Mouse (Mus musculus) midbrain, embryonic 11.5 days (tissue): ENCODE data around the gene BC051142. TPM values are rescaled to one million over a fixed set of nuclear protein-coding genes. Genes with fewer than 3 reads are reported as not detected.

Experiments
- ATAC-seq: fragments of 200-750 bp; cut with Nextera tagmentation; 2 replicates; pipeline ENCODE4 v1.8.0; 2017; ENCODE audit warnings: moderate TSS enrichment, moderate library complexity; ENCODE audit not compliant: low FRiP score
- DNase-seq: peaks from one replicate; pipeline ENCODE4 v3.0.0; 2015; ENCODE audit warnings: low spot score; ENCODE audit errors: missing footprints
- H3K27ac ChIP-seq: fragments of 300-500 bp; sonication (generic); 2 replicates; pipeline ENCODE4 v1.5.1; 2014; ENCODE audit warnings: low read depth, low read length
- H3K27me3 ChIP-seq: fragments of 300-500 bp; sonication (generic); 2 replicates; pipeline ENCODE4 v1.6.1; 2014; ENCODE audit warnings: mild to moderate bottlenecking, low read length, moderate library complexity, mixed read lengths; ENCODE audit not compliant: control insufficient read depth, insufficient read depth
- H3K36me3 ChIP-seq: fragments of 300-500 bp; sonication (generic); 2 replicates; pipeline ENCODE4 v1.6.1; 2014; ENCODE audit warnings: mild to moderate bottlenecking, low read length, moderate library complexity, mixed read lengths; ENCODE audit not compliant: control insufficient read depth, insufficient read depth
- H3K4me1 ChIP-seq: fragments of 300-500 bp; sonication (generic); 2 replicates; pipeline ENCODE4 v1.6.1; 2014; ENCODE audit warnings: low read length; ENCODE audit not compliant: control insufficient read depth, insufficient read depth
- H3K4me2 ChIP-seq: fragments of 300-500 bp; sonication (generic); 2 replicates; pipeline ENCODE4 v1.6.1; 2014; ENCODE audit warnings: mild to moderate bottlenecking, moderate library complexity
- H3K4me3 ChIP-seq: fragments of 300-500 bp; sonication (generic); 2 replicates; pipeline ENCODE4 v1.5.1; 2014; ENCODE audit warnings: low read depth, low read length
- H3K9ac ChIP-seq: fragments of 300-500 bp; sonication (generic); 2 replicates; pipeline ENCODE4 v1.6.1; 2014; ENCODE audit warnings: low read length
- H3K9me3 ChIP-seq: fragments of 300-500 bp; sonication (generic); 2 replicates; pipeline ENCODE4 v1.6.1; 2016; ENCODE audit warnings: low read length; ENCODE audit not compliant: control insufficient read depth
- WGBS: fragments of 180-500 bp; shearing (Covaris S2); extraction: QIAGEN DNeasy Blood & Tissue Kit; methylation state at CpG from one replicate; pipeline ENCODE4 v1.1.7; 2014; 5-methylcytosine and 5-hydroxymethylcytosine counted together
- polyA plus RNA-seq: library from polyadenylated mRNA; unstranded; fragments of >200 nt; fragmentation: Nextera tagmentation; extraction: Ambion mirVana; gene quantifications from 2 replicates; pipeline ENCODE4 v1.2.1, GENCODE M21; 2014

The BC051142 gene
- polyA plus RNA-seq, 1 experiment from 2014 or later: 2.9 TPM

DNA sequence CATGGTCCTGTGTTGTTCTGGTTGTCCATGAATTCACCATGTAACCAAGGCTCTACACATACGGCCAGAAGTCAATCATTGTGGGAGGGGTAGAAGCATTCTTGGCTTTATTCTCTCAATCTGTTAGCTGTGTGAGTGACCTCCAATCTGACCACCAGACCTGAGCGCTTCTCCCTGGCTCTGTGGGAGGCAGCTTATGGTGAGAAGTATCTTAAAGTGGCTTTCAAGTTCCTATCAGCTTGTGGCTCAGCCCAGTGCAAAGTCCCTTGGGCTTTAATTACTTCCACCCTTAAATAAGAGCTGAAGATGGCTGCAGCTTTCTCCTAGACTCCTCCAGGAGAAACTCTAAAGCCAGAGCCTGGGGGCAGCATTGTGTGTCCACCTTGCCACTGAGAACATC lies 21.8 kb upstream of the BC051142 start, which contains the start of gene Btnl1:
Gene Btnl1, plus strand, starts transcription at position 286 of the 400 bp plus-strand sequence.
- Histone ChIP-seq H3K9ac (no peak within 1 kb of the TSS), H3K27ac (no peak within 1 kb of the TSS), H3K4me1 (no peaks in the 10 kb centered on the region), H3K4me2 (no peak within 1 kb of the TSS), H3K36me3 (no peaks in the 10 kb centered on the region), H3K27me3 (no peaks in the 10 kb centered on the region), H3K4me3 (no peak within 1 kb of the TSS), H3K9me3 (no peaks in the 10 kb centered on the region)
- DNase-seq (no peak), ATAC-seq (no peak)
- WGBS: 79% methylated on average over 2 of the region's 2 CpGs

DNA sequence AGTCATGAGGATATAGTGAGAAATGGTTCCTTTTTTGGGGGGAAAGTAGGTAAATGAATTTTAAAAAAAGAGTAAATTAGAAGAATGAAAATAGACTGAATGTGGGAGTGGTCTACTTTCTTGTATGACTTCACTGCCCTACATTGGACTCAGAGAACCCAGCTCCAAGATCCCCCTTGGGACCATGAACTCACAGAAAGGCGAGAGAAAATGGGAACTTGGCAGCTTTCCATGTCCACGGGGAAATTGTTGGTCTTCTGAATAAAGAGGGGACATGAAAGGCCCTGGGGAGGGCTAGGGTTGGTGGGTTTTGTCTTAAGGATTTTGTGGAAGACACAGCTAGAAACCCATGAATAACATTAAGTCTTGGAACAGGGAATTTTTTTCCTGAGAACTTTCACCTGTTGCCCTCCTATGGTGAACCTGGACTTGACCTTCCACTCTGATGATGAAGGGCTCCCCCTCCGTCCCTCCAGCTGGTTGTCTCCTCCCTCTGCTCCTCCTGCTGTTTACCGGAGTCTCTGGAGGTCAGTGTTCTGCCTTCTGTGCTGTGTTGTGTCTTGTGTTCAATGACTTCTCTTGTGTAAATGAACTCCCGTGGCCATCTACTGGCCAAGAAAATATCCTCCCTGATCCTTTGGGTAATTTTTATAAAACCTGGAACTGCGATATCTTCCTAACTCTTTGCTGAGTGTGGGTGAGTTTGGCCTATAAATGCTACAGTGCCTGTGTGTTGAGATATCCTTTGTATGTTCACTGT lies 21.0 kb upstream of the BC051142 start:
- H3K4me1 ChIP-seq: no peaks in the 10 kb centered on the region
- WGBS: 68% methylated on average over 6 of the region's 6 CpGs

DNA sequence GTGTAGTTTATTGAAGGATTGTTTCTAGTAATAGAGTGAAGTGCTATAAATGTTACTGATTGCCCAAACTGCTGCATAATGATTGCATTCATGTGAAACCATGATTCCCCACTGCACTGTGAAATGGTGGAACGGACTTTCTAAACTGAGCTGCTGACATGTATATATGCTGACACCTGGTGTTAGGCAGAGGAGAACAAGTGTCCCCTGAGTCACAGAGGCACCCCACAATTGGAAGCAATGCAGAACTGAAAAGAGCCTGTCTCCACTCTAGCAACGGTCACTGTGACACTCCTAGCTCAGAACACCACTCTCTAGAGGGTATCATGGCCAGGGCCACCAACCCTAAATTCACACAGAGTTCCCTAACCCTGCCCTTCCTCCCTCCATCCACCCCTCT lies 19.9 kb upstream of the BC051142 start:
- no peaks in the 10 kb centered on the region for H3K27me3 ChIP-seq
- no peaks in the 10 kb centered on the region for H3K9me3 ChIP-seq
- H3K4me2 ChIP-seq: no peak overlapping the region
- H3K27ac ChIP-seq: no peak overlapping the region
- no peak for DNase-seq
- no peak overlapping the region for H3K4me3 ChIP-seq
- H3K36me3 ChIP-seq: no peaks in the 10 kb centered on the region
- 75% methylated on average over 2 of the region's 2 CpGs for WGBS
- ATAC-seq: no peak
- no peak overlapping the region for H3K9ac ChIP-seq
- H3K4me1 ChIP-seq: no peaks in the 10 kb centered on the region

More for the DNA sequence above, 21.0 kb upstream of the BC051142 start:
- no peak overlapping the region for H3K4me3 ChIP-seq
- ATAC-seq: no peak
- no peak for DNase-seq
- H3K27me3 ChIP-seq: no peaks in the 10 kb centered on the region
- H3K4me2 ChIP-seq: no peak overlapping the region
- H3K9me3 ChIP-seq: no peaks in the 10 kb centered on the region
- no peaks in the 10 kb centered on the region for H3K36me3 ChIP-seq
- no peak overlapping the region for H3K9ac ChIP-seq
- H3K27ac ChIP-seq: no peak overlapping the region

DNA sequence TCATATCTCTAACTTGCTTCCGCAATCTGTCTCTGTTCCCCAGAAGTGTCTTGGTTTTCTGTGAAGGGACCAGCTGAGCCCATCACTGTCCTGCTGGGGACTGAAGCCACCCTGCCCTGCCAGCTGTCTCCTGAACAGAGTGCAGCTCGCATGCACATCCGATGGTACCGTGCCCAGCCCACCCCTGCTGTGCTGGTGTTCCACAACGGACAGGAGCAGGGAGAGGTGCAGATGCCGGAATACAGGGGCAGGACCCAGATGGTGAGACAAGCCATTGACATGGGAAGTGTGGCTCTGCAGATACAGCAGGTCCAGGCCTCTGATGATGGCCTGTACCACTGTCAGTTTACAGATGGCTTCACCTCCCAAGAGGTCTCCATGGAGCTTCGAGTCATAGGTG lies 19.2 kb upstream of the BC051142 start:
- no peaks in the 10 kb centered on the region for H3K4me1 ChIP-seq
- no peak overlapping the region for H3K4me3 ChIP-seq
- no peak for DNase-seq
- no peak overlapping the region for H3K27ac ChIP-seq
- 86% methylated on average over 7 of the region's 7 CpGs for WGBS
- H3K9ac ChIP-seq: no peak overlapping the region
- H3K27me3 ChIP-seq: no peaks in the 10 kb centered on the region
- no peak overlapping the region for H3K4me2 ChIP-seq
- ATAC-seq: no peak
- no peaks in the 10 kb centered on the region for H3K9me3 ChIP-seq
- H3K36me3 ChIP-seq: no peaks in the 10 kb centered on the region

DNA sequence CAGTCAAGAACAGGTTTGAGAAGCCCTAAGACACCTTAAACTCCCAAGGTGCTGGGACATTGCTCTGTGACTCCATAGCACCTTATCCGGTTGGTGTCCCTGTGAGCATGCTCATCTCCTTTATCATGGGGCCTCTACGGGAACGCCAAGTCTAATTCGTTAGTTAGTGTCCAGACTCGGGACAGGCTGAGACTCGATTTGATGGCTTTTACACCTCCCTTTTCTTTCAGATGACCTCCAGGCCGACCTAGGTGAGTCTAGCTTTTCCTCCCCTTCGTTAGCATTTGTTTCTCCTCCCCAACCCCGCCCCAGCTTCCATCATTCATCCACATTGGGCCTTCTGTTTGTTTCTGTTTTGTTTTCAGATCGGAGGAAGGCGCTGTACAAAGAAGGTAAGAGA lies 16.7 kb upstream of the BC051142 start:
- Histone ChIP-seq H3K4me2 (no peak overlapping the region), H3K36me3 (no peaks in the 10 kb centered on the region), H3K27me3 (no peaks in the 10 kb centered on the region), H3K27ac (no peak overlapping the region), H3K4me3 (no peak overlapping the region), H3K9ac (no peak overlapping the region), H3K9me3 (no peaks in the 10 kb centered on the region), H3K4me1 (no peaks in the 10 kb centered on the region)
- ATAC-seq (no peak), DNase-seq (no peak)
- WGBS: 77% methylated on average over 11 of the region's 11 CpGs

DNA sequence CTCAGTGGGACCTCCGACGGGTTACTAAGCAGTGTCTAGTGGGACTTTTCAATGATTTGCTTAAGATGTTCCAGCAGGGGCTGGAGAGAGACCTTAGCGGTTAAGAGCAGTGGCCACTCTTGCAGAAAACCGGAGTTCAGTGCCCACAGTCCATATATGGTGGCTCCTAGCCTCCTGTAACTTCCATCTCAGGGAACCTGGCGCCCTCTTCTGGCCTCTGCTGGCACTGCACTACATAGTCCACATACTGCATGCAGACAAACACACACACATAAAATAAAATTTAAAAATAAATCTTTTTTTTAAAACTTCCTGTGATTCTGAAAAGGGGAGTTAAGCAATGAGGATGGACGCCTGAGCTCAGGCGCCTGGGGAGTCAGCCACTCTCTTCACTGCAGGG lies 15.4 kb upstream of the BC051142 start:
- WGBS: 73% methylated on average over 7 of the region's 7 CpGs
- H3K4me3 ChIP-seq: no peak overlapping the region

DNA sequence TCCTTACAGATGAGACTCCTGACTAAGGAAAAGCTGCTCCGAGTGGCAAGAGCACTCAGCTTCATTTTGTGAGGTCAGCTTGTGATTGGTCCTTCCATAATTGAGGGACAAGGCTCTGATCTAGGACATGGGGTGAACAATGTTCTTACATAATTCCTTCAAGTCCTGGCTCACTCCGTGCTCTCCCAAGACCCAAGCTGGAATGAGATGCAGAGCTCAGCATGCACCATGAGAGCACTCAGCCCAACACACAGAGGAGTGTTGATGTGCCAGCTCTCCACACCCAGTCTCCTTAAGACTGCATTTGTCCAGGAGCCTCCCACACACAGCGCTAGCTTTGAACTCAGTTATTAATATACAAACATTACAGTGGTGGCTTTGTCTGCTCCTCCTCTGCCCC lies 13.9 kb upstream of the BC051142 start:
- Histone ChIP-seq H3K4me3 (no peak overlapping the region), H3K9ac (no peak overlapping the region), H3K4me2 (no peak overlapping the region), H3K4me1 (no peaks in the 10 kb centered on the region), H3K36me3 (no peaks in the 10 kb centered on the region), H3K27ac (no peak overlapping the region), H3K27me3 (no peaks in the 10 kb centered on the region), H3K9me3 (no peaks in the 10 kb centered on the region)
- 82% methylated on average over 3 of the region's 3 CpGs for WGBS
- ATAC-seq (no peak), DNase-seq (no peak)

More for the DNA sequence above, 15.4 kb upstream of the BC051142 start:
- ATAC-seq (no peak), DNase-seq (no peak)
- H3K9me3 ChIP-seq: no peaks in the 10 kb centered on the region
- H3K27me3 ChIP-seq: no peaks in the 10 kb centered on the region
- no peaks in the 10 kb centered on the region for H3K4me1 ChIP-seq
- H3K27ac ChIP-seq: no peak overlapping the region
- H3K36me3 ChIP-seq: no peaks in the 10 kb centered on the region
- no peak overlapping the region for H3K9ac ChIP-seq
- no peak overlapping the region for H3K4me2 ChIP-seq

DNA sequence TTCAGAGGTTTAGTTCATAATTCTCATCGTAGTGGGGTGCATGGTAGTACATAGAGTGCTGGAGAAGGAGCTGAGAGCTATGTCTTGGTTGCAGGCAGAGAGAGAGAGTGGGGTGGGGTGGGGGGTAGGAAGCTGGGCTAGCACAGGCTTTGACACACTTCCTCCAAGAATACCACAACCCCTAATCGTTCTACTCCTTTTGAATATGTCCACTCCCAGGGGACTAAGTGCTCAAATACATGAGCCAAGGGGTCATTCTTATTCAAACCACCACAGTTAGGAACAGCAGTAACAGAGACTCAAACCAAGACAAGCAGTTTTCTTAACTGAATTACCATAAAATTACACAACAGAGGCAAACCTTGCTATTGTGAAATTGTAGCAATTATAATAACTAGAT lies 12.0 kb upstream of the BC051142 start:
- Histone ChIP-seq H3K9me3 (no peaks in the 10 kb centered on the region), H3K9ac (no peak overlapping the region), H3K36me3 (no peaks in the 10 kb centered on the region), H3K27ac (no peak overlapping the region), H3K4me1 (no peaks in the 10 kb centered on the region), H3K4me3 (no peak overlapping the region), H3K4me2 (no peak overlapping the region), H3K27me3 (no peaks in the 10 kb centered on the region)
- no peak for DNase-seq
- WGBS: 77% methylated on average over 2 of the region's 2 CpGs
- ATAC-seq: no peak

DNA sequence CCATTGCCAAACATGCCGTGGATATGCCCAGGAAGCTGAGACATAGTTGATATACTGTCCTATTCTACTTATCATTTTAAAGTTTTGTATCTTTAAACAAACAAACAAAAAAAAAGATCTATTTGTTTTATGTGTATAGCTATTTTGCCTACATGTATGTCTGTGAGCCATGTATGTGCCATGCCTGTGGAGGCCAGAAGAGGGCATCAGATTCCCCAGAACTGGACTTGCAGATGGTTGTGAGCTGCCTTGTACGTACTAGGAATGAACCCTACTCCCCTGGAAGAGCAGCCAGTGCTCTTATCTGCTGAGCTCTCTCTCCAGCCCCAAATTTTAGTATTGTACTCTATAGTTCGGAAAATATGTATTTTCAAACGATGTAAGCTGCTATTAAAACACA lies 10.1 kb upstream of the BC051142 start:
- ATAC-seq (no peak), DNase-seq (no peak)
- no peaks in the 10 kb centered on the region for H3K4me1 ChIP-seq
- H3K4me2 ChIP-seq: no peak overlapping the region
- no peaks in the 10 kb centered on the region for H3K9me3 ChIP-seq
- no peaks in the 10 kb centered on the region for H3K36me3 ChIP-seq
- no peaks in the 10 kb centered on the region for H3K27me3 ChIP-seq
- 40% methylated on average over 4 of the region's 4 CpGs for WGBS
- no peak overlapping the region for H3K9ac ChIP-seq
- no peak overlapping the region for H3K27ac ChIP-seq
- no peak overlapping the region for H3K4me3 ChIP-seq
